Mouse (Mus musculus) thymus, postnatal 0 days (tissue): Measurements from ENCODE around the gene Adat1. TPM values are rescaled to one million over a fixed set of nuclear protein-coding genes. Genes with fewer than 3 reads are reported as not detected.

Experiments used
- DNase-seq: peaks from one replicate; pipeline ENCODE4 v3.0.0-alpha.2; 2015; ENCODE audit warnings: low spot score
- polyA plus RNA-seq: library from polyadenylated mRNA; unstranded; fragments of >200 nt; fragmentation: Nextera tagmentation; extraction: Ambion mirVana; gene quantifications from 2 replicates; pipeline ENCODE4 v1.2.1, GENCODE M21; 2015

The Adat1 gene
- polyA plus RNA-seq, result 4.6 and 5.4 TPM in 2 replicates

DNA sequence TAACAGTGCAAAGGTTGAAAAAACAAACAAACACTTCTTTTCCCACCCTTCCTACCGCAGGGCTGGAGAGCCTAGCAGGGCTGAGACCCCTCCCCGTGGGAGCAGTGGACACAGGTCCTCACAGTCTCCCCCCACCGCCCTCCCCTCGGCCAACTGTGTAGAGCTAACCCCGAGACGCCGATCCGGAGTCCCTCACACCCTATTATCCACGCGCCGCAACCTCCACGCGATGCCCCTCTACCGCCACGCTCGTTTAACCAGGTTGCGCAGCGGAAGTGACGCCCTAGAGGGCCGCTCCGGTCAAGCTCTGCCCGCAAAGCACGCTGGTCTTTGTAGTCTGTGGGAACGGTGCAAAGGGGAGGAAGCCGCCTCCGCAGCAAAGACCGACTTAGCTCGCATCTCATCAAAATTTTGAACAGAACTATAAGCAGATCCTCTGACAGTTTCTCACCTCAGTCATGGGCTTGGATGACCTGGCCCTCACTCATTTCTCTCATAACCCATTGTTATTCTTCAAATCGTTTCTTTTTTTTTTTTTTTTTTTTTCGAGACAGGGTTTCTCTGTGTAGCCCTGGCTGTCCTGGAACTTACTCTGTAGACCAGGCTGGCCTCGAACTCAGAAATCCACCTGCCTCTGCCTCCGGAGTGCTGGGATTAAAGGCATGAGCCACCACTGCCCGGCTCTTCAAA lies at the start of gene Adat1:
Adat1 (minus strand) TSS at position 290 of the 690 bp plus-strand sequence.
- DNase-seq, result peak; percentile 89

- no peak for DNase-seq
Measured at GRCm38 (mm10) chr8:112037521-112037920, 45.4 kb upstream of the Adat1 start.

DNA sequence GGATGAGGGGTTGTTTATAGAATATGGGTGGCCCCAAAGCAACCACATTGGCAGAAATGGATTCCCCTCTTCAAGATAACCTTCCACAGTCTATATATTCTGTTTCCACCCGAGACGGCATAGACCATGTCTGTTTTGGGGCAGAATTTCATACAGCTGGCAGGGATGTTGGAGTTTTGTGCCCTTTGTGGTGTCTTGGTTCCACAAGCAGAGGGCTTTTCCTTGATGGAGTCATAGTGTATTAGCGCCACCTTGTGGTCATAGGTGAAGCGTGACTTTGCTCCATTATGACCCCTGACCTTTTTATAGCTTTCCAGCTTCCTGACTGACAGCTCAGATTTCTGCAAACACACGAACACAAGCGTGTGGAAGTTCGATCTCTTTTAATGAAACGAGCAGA lies 42.5 kb upstream of the Adat1 start:
- peak; percentile 71 for DNase-seq

- DNase-seq, result no peak
Measured at GRCm38 (mm10) chr8:112033071-112033470, 41.0 kb upstream of the Adat1 start.

GRCm38 (mm10) chr8:112030663-112031062 lies 38.6 kb upstream of the Adat1 start:
- DNase-seq, result no peak

DNA sequence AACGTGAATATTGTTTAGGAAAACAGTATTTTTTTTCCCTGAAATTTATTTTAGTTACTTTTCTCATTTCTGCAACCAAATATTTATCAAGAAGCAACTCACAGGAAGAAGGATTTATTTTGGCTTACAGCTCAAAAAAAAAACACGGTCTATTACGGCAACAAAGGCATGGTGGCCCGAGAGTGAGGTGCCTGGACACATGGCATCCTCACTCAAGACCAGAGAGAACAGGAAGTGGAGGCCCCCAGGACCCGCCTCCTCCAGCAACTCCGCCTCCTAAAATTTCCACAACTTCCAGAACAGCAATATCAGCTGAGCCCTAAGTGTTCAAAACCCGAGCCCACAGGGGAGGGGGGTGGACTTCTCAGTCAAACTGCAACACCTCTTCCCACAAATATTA lies 37.4 kb upstream of the Adat1 start:
- no peak for DNase-seq

- DNase-seq, result no peak
Measured at GRCm38 (mm10) chr8:112014936-112015335, 22.8 kb upstream of the Adat1 start, which contains the start of gene Gm6793. Gene Gm6793 (minus strand): TSS chr8:112015036.

- DNase-seq, result peak; percentile 31
Measured at GRCm38 (mm10) chr8:112011816-112012242, 19.7 kb upstream of the Adat1 start.

GRCm38 (mm10) chr8:112010997-112011815 lies 19.1 kb upstream of the Adat1 start, which contains the start of the genes Kars and Terf2ip:
Gene Kars (minus strand): TSS chr8:112011323.
Gene Terf2ip (plus strand): TSS chr8:112011398.
- DNase-seq, result peak; percentile 93

DNA sequence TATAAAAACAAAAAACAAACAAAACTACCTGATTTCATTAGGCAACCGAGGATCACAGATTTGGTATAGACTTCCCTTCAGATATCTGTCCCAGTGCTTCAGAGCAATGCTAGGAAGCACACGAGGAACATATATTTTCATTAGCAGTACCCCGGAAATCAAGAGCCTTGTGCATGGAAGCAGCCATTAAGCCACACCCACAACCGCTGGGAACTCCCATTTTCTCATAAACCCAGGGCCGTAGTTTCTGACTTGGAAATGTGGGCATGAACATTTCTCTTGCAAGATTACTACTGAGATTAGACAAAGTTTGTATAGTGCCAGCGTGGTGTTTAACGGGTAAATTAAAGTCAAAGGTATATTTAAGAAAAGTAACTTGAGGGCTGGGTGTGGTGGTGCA lies 17.5 kb upstream of the Adat1 start:
- no peak for DNase-seq

- no peak for DNase-seq
Measured at GRCm38 (mm10) chr8:112007669-112008068, 15.6 kb upstream of the Adat1 start.

- no peak for DNase-seq
Measured at GRCm38 (mm10) chr8:112005601-112006000, 13.5 kb upstream of the Adat1 start.

- no peak for DNase-seq
Measured at GRCm38 (mm10) chr8:112004754-112005153, 12.7 kb upstream of the Adat1 start.

- no peak for DNase-seq
Measured at GRCm38 (mm10) chr8:111992703-111993039, 569 bp upstream of the Adat1 start.

- DNase-seq, result no peak
Measured at GRCm38 (mm10) chr8:111991278-111991677, 824 bp downstream of the Adat1 start.

DNA sequence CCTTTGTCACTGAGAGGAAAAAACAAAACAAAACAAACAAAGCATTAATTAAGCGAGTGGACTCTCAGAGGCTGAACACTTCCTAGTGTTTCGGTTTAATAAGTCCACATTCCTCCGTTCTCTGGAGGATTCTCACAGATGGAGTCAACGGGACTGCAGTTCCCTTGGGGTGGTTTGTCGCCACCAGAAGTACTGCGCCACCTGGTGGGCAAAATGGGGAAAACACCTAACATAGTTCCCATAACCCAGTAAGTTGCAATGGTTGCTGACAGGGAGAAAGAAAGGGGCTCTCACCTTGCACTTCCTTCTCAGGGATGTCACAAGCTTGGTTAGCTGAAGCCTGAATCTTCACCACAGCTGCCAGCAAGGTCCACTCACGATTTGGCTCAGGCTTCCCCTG lies 2.2 kb downstream of the Adat1 start:
- DNase-seq, result peak; percentile 87

DNA sequence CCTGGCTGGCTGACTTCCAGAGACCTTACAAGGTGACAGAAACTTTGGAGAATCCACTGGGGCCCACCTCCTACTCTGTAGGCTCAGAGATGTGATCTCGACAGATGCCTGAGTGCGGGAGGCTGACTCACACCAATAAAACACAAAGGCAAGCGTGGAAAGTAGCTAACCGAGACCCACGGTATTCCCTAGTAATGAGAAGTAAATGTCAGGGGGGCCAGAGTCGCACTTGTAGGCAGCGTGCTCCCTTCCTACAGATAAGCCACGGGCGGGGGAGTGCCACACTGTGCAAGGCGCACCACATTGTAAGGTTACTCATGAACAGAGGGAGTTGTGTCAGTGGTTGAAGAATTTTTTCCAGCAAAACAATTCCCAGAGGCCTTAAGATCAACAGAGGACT lies 7.6 kb downstream of the Adat1 start:
- no peak for DNase-seq

DNA sequence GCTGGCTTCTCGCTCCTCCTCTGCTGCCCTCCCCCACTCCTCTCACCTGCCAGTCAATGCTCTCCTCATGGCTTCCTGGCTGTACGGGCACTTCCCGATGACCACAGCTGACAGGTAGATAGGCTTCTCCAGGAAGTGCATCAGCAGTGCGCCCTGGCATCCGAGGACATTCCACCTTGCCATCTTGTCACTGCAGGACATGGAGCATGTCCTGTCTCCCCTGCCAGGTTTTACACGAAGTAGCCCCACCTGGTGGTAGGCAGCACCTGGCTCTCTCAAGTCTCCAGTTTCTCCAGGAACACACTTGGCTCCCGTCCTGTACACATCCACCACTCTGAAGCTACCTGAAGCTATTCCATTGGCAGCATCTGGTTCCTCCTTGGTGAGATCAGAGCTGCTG lies 10.0 kb downstream of the Adat1 start:
- DNase-seq, result peak; percentile 40

- DNase-seq, result no peak
Measured at GRCm38 (mm10) chr8:111978147-111978546, 14.0 kb downstream of the Adat1 start.

- peak; percentile 72 for DNase-seq
Measured at GRCm38 (mm10) chr8:111976326-111976725, 15.8 kb downstream of the Adat1 start.

- no peak for DNase-seq
Measured at GRCm38 (mm10) chr8:111975706-111976105, 16.4 kb downstream of the Adat1 start.

- no peak for DNase-seq
Measured at GRCm38 (mm10) chr8:111974138-111974537, 18.0 kb downstream of the Adat1 start.
